Mouse (Mus musculus): ENCODE measurements around the gene Acad9.
"Not testable (repeated sequence)": the region's sequence is repeated elsewhere in the genome, so short reads cannot be mapped to it uniquely, and the experiment has no call there.

The Acad9 gene

DNA sequence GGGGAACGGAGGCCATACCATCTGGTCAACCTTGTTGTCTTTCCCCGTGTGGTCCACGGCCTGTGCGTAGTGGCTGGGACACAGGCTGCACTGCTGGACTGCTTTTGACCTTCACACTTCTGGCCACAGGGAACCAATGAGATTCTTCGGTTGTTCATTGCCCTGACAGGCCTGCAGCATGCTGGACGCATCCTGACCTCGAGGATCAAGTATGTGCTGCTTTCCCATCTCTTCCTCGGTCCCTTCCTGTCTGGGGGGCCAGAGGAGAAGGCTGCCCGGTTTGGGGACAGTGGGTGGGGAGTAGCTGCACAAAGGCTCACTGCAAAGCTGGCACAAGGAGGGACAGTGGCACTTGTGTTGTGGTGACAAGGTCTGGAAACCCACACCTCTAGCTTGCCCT lies 21.8 kb downstream of the Acad9 start:
- no peak for DNase-seq (ENCODE audit: low read depth, low spot score)

DNA sequence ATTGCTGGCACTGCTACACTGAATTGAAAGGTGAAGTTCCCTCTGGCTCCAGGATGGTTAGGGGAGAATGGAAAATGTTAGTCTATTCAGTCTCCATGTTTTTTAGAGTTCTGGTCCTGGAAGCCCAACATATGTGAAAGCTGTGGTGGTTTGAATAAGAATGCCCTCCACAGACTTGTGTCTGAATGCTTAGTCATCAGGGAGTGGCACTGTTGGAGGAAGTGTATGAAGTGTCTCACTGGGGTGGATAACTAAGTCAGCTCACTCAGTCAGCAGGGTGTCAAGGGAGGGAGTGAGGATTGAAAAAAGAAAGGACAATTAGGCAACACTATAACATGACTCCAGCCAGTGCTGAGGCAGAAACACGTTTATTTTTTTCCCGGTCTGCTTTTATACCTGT lies 29.6 kb downstream of the Acad9 start:
- DNase-seq (ENCODE audit: low read depth, low spot score), result no peak

DNA sequence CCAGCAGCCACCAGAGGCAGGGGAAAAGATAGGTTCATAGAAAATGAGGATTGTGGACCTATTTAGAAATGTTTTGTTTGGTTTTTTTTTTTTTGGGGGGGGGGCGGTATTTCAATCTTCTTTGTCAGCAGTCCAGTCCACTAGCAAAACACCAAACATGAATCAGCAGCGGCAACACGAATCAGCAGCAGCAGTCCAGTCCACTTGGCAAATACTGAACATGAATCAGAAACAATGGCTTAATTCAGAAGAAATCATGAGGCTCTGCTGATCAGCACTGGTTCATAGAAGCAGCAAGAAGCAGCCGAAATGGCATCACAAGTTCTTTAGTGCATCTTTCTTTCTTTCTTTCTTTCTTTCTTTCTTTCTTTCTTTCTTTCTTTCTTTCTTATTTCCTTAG lies 50.3 kb downstream of the Acad9 start:
- DNase-seq (ENCODE audit: low read depth, low spot score), result no peak

DNA sequence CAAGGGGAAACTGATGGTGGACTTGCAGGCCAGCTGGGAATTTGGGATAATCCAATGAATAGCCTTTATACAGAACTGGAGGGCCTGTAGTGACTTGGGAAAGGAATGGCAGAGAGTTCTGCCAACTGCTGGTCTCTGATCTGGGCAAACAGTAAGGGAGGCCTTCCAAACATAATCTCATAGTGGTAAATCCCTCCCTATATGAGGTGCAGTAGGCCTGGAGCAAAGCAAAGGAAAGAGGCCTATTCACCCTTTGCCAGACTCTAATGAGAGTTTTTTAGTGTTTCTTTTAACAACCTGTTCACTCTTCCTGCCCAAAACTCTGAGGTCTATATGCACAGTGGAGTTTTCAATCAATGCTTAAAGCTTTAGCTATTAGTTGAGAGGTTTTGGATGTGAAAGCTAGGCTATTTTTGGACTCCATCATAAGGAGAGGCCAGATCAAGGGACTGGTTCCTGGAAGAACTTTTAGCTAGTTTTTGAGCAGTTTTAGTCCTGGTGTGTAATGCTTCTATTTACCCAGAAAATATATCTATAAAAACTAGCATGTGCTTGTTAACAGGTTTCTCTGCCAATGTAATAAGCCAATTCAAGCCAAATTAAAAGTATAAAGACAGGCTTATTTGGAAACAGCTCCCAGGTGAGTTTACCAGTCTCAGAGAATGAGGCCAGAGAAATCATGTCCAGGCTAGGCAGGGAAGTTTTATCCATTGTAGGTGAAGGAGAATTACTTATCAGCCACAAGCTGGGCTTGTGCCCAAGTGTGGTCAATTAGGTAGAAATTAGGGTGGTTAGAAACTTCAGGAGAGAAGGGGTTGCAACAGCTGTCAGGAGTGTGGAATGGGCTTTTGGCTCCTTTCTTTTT lies 54.1 kb downstream of the Acad9 start:
- no peak for DNase-seq (ENCODE audit: low read depth, low spot score)

DNA sequence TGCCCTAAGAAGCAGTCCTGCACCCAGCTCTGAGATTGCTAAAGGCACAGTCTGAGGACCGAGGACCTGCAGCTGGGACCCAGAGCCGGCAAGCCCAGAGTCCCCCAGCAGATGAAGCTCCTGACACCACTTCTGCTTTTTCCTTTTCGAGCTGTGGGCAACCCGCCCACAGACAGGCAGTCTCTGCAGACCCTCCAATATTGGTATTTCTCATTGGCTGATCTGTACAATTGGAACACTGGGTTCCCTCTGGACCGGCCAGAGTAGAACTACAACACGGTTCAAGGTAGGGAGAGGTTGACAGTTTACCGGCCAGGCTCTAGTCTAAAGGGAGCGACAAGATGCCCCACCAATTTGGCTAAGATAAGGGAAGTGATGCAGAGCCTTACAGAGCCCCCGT lies 60.4 kb downstream of the Acad9 start:
- not testable (repeated sequence) for DNase-seq (ENCODE audit: low read depth, low spot score)

DNA sequence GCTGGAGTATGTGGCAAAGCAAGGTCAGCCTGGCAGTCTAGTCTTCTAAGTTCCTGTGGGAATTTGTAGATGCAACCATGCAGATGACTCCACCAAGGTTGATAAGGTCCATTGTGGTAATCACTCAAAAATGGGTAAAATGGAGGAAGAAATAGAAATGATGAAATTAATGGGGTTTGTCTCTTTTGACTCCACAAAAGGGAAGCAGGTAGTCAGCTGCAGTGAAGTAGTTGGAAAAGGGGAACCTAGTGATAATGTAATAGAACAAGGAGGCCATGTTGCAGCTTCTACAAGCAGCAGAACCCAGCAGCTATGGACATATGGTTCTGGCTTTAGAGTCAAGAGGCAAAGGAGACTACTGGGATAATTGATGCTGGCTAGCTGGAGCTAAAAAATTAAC lies 70.4 kb downstream of the Acad9 start:
- DNase-seq (ENCODE audit: low read depth, low spot score), result no peak

DNA sequence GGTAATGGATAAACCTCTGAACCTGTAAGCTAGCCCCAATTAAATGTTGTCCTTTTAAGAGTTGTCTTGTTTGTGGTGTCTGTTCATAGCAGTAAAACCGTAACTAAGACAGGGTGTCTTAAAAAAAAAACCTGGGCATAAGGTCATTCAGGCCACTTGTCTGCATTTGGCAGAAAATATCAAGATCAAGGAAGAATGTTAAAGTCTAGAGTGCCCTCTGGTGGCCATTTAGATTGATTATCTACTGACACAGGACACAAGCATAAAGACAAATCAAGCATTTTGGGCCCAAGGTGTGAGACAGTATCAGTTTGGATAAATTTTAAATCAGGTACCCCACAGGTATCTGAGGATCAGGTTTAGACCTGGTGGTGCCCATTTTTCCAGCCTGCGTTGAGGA lies 71.8 kb downstream of the Acad9 start:
- peak; percentile 19 for DNase-seq (ENCODE audit: low read depth, low spot score)

DNA sequence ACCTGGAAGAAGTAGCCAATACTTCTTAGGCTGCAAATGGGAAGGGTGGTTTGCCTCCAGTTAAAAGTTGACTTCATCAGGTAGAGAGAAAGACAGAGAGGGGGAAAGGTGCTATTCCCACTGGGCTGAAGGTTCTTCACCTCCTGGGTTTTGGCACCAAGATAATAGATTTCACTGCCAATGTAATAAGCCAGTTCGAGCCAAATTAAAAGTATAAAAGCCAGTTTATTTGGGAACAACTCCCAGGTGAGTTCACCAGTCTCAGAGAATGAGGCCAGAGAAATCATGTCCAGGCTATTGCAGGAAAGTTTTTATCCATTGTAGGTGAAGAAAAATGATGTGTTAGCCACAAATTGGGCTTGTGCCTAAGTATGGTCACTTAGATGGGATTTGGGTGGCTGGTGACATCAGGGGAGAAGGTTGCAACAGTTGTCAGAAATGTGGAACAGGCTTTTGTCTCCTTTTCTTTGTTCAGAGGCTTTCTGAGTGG lies 72.4 kb downstream of the Acad9 start:
- DNase-seq (ENCODE audit: low read depth, low spot score), result no peak

DNA sequence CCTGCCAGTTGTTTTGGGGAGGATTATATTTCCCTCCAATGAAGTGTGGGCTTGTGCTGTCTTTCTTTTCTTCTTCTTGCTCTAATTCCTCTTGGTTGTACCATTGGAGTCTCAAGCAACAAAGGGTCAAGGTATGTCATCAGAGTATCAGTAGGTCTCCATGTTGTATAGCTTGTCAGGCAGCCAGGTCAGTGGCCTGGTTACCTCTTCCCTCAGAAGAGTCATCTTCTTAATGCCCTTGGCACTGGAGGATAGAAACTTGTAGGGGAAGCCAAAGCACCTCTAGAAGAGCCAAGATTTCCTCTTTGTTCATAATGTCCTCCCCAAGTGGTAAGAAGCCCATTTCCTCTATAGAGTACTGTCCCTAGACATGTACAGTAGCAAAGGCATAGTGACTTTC lies 73.2 kb downstream of the Acad9 start:
- no peak for DNase-seq (ENCODE audit: low read depth, low spot score)

Measured in retina, postnatal 7 days (tissue).